Mouse (Mus musculus): ENCODE data around the gene Gm9945.

DNA sequence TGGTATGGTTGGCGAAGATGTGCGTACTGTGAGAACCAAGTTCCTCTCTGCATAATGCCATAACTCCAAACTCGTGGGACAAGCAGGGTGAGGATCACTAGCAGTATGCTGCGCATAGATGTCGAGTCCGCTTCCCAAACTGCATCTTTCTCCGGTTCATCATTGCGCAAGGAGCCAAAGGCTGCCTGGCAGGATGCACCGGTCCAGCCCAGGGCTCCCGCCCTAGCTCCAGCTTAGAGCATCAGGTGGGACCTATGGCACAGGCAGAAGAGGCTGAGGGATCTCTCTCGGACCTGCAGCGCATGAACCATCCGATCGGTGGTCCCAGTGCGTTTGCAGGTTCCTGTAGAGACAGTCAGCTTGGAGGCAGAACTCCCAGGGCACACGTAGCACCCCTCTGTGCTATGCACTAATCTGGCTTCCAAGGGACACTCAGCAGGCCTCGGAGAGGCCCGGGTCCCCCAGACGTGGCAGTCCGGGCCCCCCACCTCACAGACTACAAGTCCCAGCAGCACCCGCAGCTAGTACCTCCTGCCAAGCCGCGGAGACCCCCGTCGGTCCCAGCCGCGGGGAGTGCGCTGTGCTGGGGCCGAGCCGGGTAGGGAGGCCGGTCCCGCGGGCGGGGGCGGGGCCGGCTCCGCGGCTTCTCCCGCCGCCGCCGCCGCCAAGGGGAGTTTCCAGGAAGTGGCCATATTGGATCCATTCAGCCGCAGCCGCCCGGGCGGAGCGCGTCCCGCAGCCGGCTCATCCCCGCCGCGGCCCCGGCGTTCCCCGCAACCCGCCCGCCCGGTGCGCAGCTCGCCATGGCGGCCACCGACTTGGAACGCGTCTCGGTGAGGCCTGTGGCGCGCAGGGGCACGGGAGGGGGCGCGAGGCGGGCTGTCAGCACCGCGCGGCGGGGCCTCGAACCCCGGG lies 39.5 kb downstream of the Gm9945 start, which contains the start of gene Sept8:
- TF ChIP-seq CTCF (IDR thresholded peaks at IDR 0.05; ENCODE audit: low read depth) (no peak), EP300 (IDR thresholded peaks at IDR 0.05; ENCODE audit: low read depth) (no peak)

Data from heart, postnatal 0 days (tissue).